Mouse (Mus musculus) MEL-GATA-1-ER (cell line): Measurements from ENCODE around the gene Ehbp1l1.
"Not testable (repeated sequence)": the region's sequence is repeated elsewhere in the genome, so short reads cannot be mapped to it uniquely, and the experiment has no call there.

Experiments
- DNase-seq: peaks from one replicate; pipeline ENCODE4 v3.0.0-alpha.2; 2012; ENCODE audit warnings: low read depth; ENCODE audit errors: extremely low read depth

The Ehbp1l1 gene

GRCm38 (mm10) chr19:5710068-5710467 lies 16.0 kb downstream of the Ehbp1l1 start:
- no peak for DNase-seq

- DNase-seq = no peak
Observed at GRCm38 (mm10) chr19:5704801-5705571, 21.1 kb downstream of the Ehbp1l1 start.

- no peak for DNase-seq
Observed at GRCm38 (mm10) chr19:5704163-5704800, 21.8 kb downstream of the Ehbp1l1 start, which contains the start of gene Kcnk7. TSS of gene Kcnk7 (plus strand) at chr19:5704367.

GRCm38 (mm10) chr19:5695849-5696462 lies 30.2 kb downstream of the Ehbp1l1 start:
- DNase-seq = no peak

- DNase-seq = no peak
Observed at GRCm38 (mm10) chr19:5693801-5694200, 32.3 kb downstream of the Ehbp1l1 start.

- no peak for DNase-seq
Observed at GRCm38 (mm10) chr19:5692913-5693396, 33.2 kb downstream of the Ehbp1l1 start.

GRCm38 (mm10) chr19:5692086-5692912 lies 33.8 kb downstream of the Ehbp1l1 start:
- DNase-seq = peak; percentile 51

GRCm38 (mm10) chr19:5691601-5692000 lies 34.5 kb downstream of the Ehbp1l1 start:
- no peak for DNase-seq

GRCm38 (mm10) chr19:5690343-5690735 lies 35.8 kb downstream of the Ehbp1l1 start:
- no peak for DNase-seq

GRCm38 (mm10) chr19:5689565-5690342 lies 36.4 kb downstream of the Ehbp1l1 start:
- peak; percentile 75 for DNase-seq

GRCm38 (mm10) chr19:5689088-5689428 lies 37.1 kb downstream of the Ehbp1l1 start:
- peak; percentile 32 for DNase-seq

GRCm38 (mm10) chr19:5688200-5689087 lies 37.7 kb downstream of the Ehbp1l1 start, which contains the start of the genes Map3k11 and Pcnx3:
TSS of gene Map3k11 (plus strand) at chr19:5688742.
TSS of gene Pcnx3 (minus strand) at chr19:5688908.
- DNase-seq = peak; percentile 97

GRCm38 (mm10) chr19:5687738-5688137 lies 38.4 kb downstream of the Ehbp1l1 start:
- no peak for DNase-seq

- not testable (repeated sequence) for DNase-seq
Observed at GRCm38 (mm10) chr19:5686954-5687353, 39.2 kb downstream of the Ehbp1l1 start.

GRCm38 (mm10) chr19:5686437-5686836 lies 39.7 kb downstream of the Ehbp1l1 start:
- no peak for DNase-seq

- no peak for DNase-seq
Observed at GRCm38 (mm10) chr19:5685861-5686260, 40.3 kb downstream of the Ehbp1l1 start.

- DNase-seq = no peak
Observed at GRCm38 (mm10) chr19:5685431-5685830, 40.7 kb downstream of the Ehbp1l1 start.

- no peak for DNase-seq
Observed at GRCm38 (mm10) chr19:5684985-5685384, 41.1 kb downstream of the Ehbp1l1 start.

- no peak for DNase-seq
Observed at GRCm38 (mm10) chr19:5684236-5684635, 41.9 kb downstream of the Ehbp1l1 start.
